Mouse (Mus musculus): ENCODE measurements around the gene Slfn1. TPM values are rescaled to one million over a fixed set of nuclear protein-coding genes. Genes with fewer than 3 reads are reported as not detected.

Slfn1 gene
- polyA plus RNA-seq, 1 experiment, result 11.2 TPM

DNA sequence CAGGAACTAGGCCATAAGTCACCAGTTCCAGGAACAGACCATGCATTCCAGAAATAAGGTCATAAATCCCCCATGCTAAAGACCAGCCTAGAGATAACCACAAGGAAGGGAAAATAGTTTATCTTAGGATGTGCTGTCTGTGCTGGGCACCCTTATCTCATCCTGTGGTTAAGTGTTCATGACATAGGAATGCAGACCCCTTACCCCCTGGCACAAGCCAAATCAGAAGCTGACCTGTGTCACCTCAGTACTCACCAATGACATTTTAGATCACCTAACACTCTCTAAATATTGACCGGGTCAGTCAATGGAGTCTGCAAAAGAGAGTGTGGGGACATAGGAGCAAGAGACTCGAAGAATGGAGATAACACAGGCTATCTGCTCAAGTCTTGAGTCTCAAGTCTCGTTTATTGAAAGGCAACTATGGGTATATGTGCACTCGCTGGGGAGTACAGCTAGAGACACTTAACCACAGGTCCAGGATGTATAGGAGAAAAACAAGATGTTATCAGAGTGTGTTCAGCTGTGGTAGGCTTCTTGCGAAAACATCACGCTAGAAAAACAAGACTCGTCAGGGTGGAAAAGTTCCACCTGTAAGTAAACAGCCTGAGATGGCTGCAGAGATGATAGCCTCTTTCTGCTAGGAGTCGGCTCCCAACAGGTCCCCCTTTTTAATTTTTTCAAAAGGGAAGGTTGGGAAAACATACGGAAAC, 37.0 kb upstream of the Slfn1 start:
- H3K4me1 ChIP-seq (ENCODE audit: control insufficient read depth, insufficient read depth, insufficient read length), result peaks cover 18% of the 10 kb centered on the region
- H3K36me3 ChIP-seq (ENCODE audit: control insufficient read depth, insufficient read depth, low read length), result no peaks in the 10 kb centered on the region
- WGBS, result 28% methylated on average over 9 of the region's 9 CpGs
- peak overlapping the region; percentile 99 for H3K27ac ChIP-seq (ENCODE audit: insufficient read depth, low read length)
- peak overlapping the region; percentile 10; the same call in 1 of the 2 replicates for H3K4me3 ChIP-seq (ENCODE audit: extremely low read depth, insufficient read depth, insufficient read length)
- H3K27me3 ChIP-seq (ENCODE audit: control insufficient read depth, insufficient read depth, low read length), result no peaks in the 10 kb centered on the region
- TF ChIP-seq POLR2A (IDR thresholded peaks at IDR 0.05; ENCODE audit: low read depth, low read length), result peak; percentile 5; the same call in 1 of the 2 replicates
- TF ChIP-seq CTCF (IDR thresholded peaks at IDR 0.05; ENCODE audit: extremely low read depth, insufficient read depth, insufficient read length, insufficient replicate concordance), result no peak
- peak; percentile 39 to 63 for DNase-seq (ENCODE audit: low read depth in 1 of 2, low spot score in 2 of 2)

DNA sequence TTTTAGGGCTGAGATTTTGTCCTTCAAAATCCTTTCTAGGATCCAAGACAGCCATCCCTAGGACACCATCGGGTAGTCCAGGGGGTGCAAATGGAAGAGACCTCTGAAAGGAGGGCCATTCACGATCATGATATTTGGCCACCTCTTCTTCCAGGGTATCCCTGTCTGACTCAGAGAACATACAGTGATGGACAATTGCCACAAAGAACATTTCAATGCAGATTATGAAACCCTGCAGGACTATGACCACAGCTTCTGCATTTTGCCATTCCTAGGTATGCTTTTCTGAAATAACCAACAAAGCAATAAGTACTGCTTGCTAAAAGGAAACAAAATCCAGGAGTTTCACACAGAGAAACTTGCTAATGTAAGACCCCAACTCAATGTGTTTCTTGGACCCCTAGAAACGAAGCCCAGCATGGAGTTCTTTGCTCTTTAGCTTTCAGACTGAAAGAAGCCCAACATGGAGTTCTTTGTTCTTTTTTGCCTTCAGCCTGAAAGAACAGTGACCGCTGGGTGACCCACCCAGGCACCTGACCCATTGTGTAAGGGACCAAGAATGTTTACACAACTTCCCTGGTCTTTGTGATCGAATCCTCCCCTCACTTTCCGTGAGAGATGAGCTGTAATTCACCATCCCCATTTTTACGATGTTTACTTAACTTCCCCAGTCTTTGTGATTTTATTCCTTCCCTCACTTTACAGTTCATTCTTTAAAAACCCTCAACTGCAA, 33.7 kb upstream of the Slfn1 start:
- no peak for DNase-seq (ENCODE audit: low read depth in 1 of 2, low spot score in 2 of 2)
- 79% methylated on average over 7 of the region's 7 CpGs for WGBS
- no peak overlapping the region for H3K27ac ChIP-seq (ENCODE audit: insufficient read depth, low read length)

DNA sequence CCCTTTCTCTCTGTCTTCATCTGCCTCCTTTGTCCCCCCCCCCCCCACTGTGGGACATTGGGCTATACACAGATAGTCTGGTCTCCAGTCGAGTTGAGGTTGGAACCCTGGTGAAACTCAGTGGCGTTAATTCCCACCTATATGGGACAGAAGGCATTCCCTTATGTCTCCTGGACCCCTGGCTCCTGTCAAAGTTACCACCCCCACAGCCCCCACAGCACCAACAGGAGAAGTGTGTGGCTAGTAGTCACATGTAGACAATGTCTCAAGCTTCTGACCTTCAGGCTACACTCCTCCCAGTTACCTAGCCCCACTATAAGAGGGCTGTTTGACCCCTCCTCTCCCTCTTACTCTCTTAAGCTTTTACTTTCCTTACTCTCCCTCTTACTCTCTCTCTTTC, 32.5 kb upstream of the Slfn1 start:
- Histone ChIP-seq H3K4me3 (ENCODE audit: extremely low read depth, insufficient read depth, insufficient read length) (no peak overlapping the region), H3K36me3 (ENCODE audit: control insufficient read depth, insufficient read depth, low read length) (no peaks in the 10 kb centered on the region), H3K4me1 (ENCODE audit: control insufficient read depth, insufficient read depth, insufficient read length) (peaks cover 3% of the 10 kb centered on the region; the same call in 1 of the 2 replicates), H3K27ac (ENCODE audit: insufficient read depth, low read length) (no peak overlapping the region), H3K27me3 (ENCODE audit: control insufficient read depth, insufficient read depth, low read length) (no peaks in the 10 kb centered on the region)
- no peak for TF ChIP-seq POLR2A (IDR thresholded peaks at IDR 0.05; ENCODE audit: low read depth, low read length)
- no peak for TF ChIP-seq CTCF (IDR thresholded peaks at IDR 0.05; ENCODE audit: extremely low read depth, insufficient read depth, insufficient read length, insufficient replicate concordance)
- no peak for DNase-seq (ENCODE audit: low read depth in 1 of 2, low spot score in 2 of 2)
- 100% methylated on average over 2 of the region's 2 CpGs for WGBS

More for the DNA sequence above, 33.7 kb upstream of the Slfn1 start:
- peaks cover 12% of the 10 kb centered on the region for H3K4me1 ChIP-seq (ENCODE audit: control insufficient read depth, insufficient read depth, insufficient read length)
- H3K36me3 ChIP-seq (ENCODE audit: control insufficient read depth, insufficient read depth, low read length), result no peaks in the 10 kb centered on the region
- H3K27me3 ChIP-seq (ENCODE audit: control insufficient read depth, insufficient read depth, low read length), result no peaks in the 10 kb centered on the region
- no peak overlapping the region for H3K4me3 ChIP-seq (ENCODE audit: extremely low read depth, insufficient read depth, insufficient read length)
- no peak for TF ChIP-seq CTCF (IDR thresholded peaks at IDR 0.05; ENCODE audit: extremely low read depth, insufficient read depth, insufficient read length, insufficient replicate concordance)
- TF ChIP-seq POLR2A (IDR thresholded peaks at IDR 0.05; ENCODE audit: low read depth, low read length), result no peak

DNA sequence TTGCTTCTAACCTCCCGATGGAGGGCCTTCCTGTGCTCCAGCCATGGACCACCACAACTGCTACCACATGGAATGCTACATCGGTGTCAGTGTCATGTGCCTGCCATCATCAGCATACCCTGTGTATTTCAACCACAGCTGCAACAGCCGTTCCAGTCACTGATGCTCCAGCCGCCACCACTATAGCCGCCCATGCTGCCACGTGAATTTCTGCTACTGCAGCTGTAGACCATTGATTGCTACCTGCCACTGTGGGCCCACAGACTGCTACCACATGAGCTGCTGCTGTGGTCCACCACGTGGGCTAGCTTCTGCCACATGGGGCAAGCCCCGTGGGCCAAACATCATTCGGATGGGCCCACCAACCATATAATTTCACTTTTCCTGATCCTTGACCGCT, 31.9 kb upstream of the Slfn1 start:
- Histone ChIP-seq H3K4me1 (ENCODE audit: control insufficient read depth, insufficient read depth, insufficient read length) (0 out of 2 replicates have a peak, but pooled peaks cover 3% of the 10 kb centered on the region), H3K36me3 (ENCODE audit: control insufficient read depth, insufficient read depth, low read length) (no peaks in the 10 kb centered on the region), H3K4me3 (ENCODE audit: extremely low read depth, insufficient read depth, insufficient read length) (no peak overlapping the region), H3K27me3 (ENCODE audit: control insufficient read depth, insufficient read depth, low read length) (no peaks in the 10 kb centered on the region), H3K27ac (ENCODE audit: insufficient read depth, low read length) (no peak overlapping the region)
- WGBS, result 90% methylated on average over 10 of the region's 10 CpGs
- DNase-seq (ENCODE audit: low read depth in 1 of 2, low spot score in 2 of 2), result no peak
- TF ChIP-seq CTCF (IDR thresholded peaks at IDR 0.05; ENCODE audit: extremely low read depth, insufficient read depth, insufficient read length, insufficient replicate concordance), result no peak
- no peak for TF ChIP-seq POLR2A (IDR thresholded peaks at IDR 0.05; ENCODE audit: low read depth, low read length)

DNA sequence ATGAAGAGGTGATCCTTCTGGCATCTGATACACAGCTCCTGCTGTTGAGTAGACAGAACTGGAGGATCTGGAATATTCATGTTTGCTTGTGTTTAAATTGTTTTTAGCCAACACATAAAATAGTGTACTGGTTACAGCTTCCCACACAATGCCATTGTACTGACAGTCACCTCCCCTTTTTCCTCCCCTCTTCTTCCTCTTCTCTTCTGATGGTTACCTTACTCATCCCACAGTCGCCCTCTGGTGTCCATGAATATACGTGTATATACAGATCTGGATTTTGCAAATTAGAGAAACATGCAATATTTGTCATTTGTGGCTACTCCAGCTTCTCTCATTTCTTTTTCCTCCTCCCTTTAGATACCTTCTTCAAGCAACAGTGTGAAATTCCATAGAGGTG, 1.5 kb upstream of the Slfn1 start:
- Histone ChIP-seq H3K4me3 (ENCODE audit: extremely low read depth, insufficient read depth, insufficient read length) (no peak overlapping the region), H3K27ac (ENCODE audit: insufficient read depth, low read length) (no peak overlapping the region), H3K4me1 (ENCODE audit: control insufficient read depth, insufficient read depth, insufficient read length) (peaks cover 13% of the 10 kb centered on the region; the same call in 1 of the 2 replicates), H3K27me3 (ENCODE audit: control insufficient read depth, insufficient read depth, low read length) (no peaks in the 10 kb centered on the region), H3K36me3 (ENCODE audit: control insufficient read depth, insufficient read depth, low read length) (no peaks in the 10 kb centered on the region)
- TF ChIP-seq CTCF (IDR thresholded peaks at IDR 0.05; ENCODE audit: extremely low read depth, insufficient read depth, insufficient read length, insufficient replicate concordance), result no peak
- no peak for TF ChIP-seq POLR2A (IDR thresholded peaks at IDR 0.05; ENCODE audit: low read depth, low read length)
- peak; percentile 62 to 74 for DNase-seq (ENCODE audit: low read depth in 1 of 2, low spot score in 2 of 2)
- 4% methylated on average over 2 of the region's 2 CpGs for WGBS

DNA sequence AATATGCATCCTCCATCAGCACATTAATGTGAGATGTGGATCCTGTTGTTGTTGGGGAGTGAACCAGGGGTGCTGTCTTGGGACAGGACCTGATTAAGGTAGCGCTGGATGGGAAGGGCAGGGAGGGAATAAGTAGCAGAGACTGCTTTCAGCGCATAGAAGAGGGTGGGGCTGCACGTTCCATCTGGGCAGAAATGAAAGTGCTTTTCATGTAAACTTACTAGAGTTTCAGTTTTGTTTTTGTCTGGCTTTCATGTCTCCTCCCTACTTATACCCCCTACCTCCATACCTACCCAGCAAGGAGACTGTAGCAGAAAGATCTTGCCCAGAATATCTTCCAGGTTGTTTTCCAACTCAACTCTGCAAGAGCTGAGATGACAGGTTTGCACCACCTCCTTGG, 1.4 kb downstream of the Slfn1 start:
- H3K36me3 ChIP-seq (ENCODE audit: control insufficient read depth, insufficient read depth, low read length), result no peaks in the 10 kb centered on the region
- DNase-seq (ENCODE audit: low read depth in 1 of 2, low spot score in 2 of 2), result peak in 1 of 2 experiments; percentile 30
- peak overlapping the region; percentile 51 for H3K4me3 ChIP-seq (ENCODE audit: extremely low read depth, insufficient read depth, insufficient read length)
- 21% methylated on average over 3 of the region's 3 CpGs for WGBS
- H3K27ac ChIP-seq (ENCODE audit: insufficient read depth, low read length), result peak overlapping the region; percentile 49
- no peaks in the 10 kb centered on the region for H3K27me3 ChIP-seq (ENCODE audit: control insufficient read depth, insufficient read depth, low read length)
- H3K4me1 ChIP-seq (ENCODE audit: control insufficient read depth, insufficient read depth, insufficient read length), result peaks cover 13% of the 10 kb centered on the region; the same call in 1 of the 2 replicates
- no peak for TF ChIP-seq POLR2A (IDR thresholded peaks at IDR 0.05; ENCODE audit: low read depth, low read length)
- TF ChIP-seq CTCF (IDR thresholded peaks at IDR 0.05; ENCODE audit: extremely low read depth, insufficient read depth, insufficient read length, insufficient replicate concordance), result no peak
